Mouse (Mus musculus) intestine, postnatal 0 days (tissue): ENCODE data around the gene Dtx1. TPM values are rescaled to one million over a fixed set of nuclear protein-coding genes. Genes with fewer than 3 reads are reported as not detected.

Experiments
- ATAC-seq: fragments of 200-750 bp; cut with Nextera tagmentation; 2 replicates; pipeline ENCODE4 v1.8.0; 2017; ENCODE audit warnings: mild to moderate bottlenecking, moderate TSS enrichment, moderate library complexity
- H3K27ac ChIP-seq: fragments of 300-500 bp; sonication (generic); 2 replicates; pipeline ENCODE4 v1.5.1; 2014; ENCODE audit warnings: mild to moderate bottlenecking, low read depth, low read length, moderate library complexity
- H3K27me3 ChIP-seq: fragments of 300-500 bp; sonication (generic); replicated peaks from 2 replicates; pipeline ENCODE4 v1.6.1; 2014; ENCODE audit warnings: low read length, mixed read lengths; ENCODE audit not compliant: control insufficient read depth, insufficient read depth
- H3K36me3 ChIP-seq: fragments of 300-500 bp; sonication (generic); 2 replicates; pipeline ENCODE4 v1.6.1; 2014; ENCODE audit warnings: mild to moderate bottlenecking, moderate library complexity; ENCODE audit not compliant: control insufficient read depth, insufficient read depth
- H3K4me1 ChIP-seq: fragments of 300-500 bp; sonication (generic); replicated peaks from 2 replicates; pipeline ENCODE4 v1.6.1; 2014; ENCODE audit warnings: antibody characterized with exemption, low read length, mixed read lengths; ENCODE audit not compliant: control insufficient read depth, insufficient read depth
- H3K4me2 ChIP-seq: fragments of 300-500 bp; sonication (generic); replicated peaks from 2 replicates; pipeline ENCODE4 v1.6.1; 2014; ENCODE audit warnings: low read depth, mild to moderate bottlenecking, moderate library complexity
- H3K4me3 ChIP-seq: fragments of 300-500 bp; sonication (generic); 2 replicates; pipeline ENCODE4 v1.5.1; 2014; ENCODE audit warnings: low read depth, low read length
- H3K9ac ChIP-seq: fragments of 300-500 bp; sonication (generic); 2 replicates; pipeline ENCODE4 v1.6.1; 2014; ENCODE audit warnings: mild to moderate bottlenecking, low read depth, low read length
- H3K9me3 ChIP-seq: fragments of 300-500 bp; sonication (generic); 2 replicates; pipeline ENCODE4 v1.6.1; 2016; ENCODE audit warnings: mixed run types; ENCODE audit not compliant: control insufficient read depth
- CTCF ChIP-seq: sonication (generic); IDR thresholded peaks from 2 replicates; pipeline ENCODE4 v1.5.1; 2016; ENCODE audit warnings: low read depth, mild to moderate bottlenecking, control low read depth, antibody characterized with exemption, moderate library complexity
- WGBS: fragments of 180-500 bp; shearing (Covaris S2); extraction: QIAGEN DNeasy Blood & Tissue Kit; methylation state at CpG from one replicate; pipeline ENCODE4 v1.1.7; 2014; 5-methylcytosine and 5-hydroxymethylcytosine counted together
- polyA plus RNA-seq: library from polyadenylated mRNA; unstranded; fragments of >200 nt; fragmentation: Nextera tagmentation; extraction: Ambion mirVana; gene quantifications from 2 replicates; pipeline ENCODE4 v1.2.1, GENCODE M21; 2015

Gene Dtx1
- polyA plus RNA-seq, 1 experiment from 2014 or later: 2.3 TPM

DNA sequence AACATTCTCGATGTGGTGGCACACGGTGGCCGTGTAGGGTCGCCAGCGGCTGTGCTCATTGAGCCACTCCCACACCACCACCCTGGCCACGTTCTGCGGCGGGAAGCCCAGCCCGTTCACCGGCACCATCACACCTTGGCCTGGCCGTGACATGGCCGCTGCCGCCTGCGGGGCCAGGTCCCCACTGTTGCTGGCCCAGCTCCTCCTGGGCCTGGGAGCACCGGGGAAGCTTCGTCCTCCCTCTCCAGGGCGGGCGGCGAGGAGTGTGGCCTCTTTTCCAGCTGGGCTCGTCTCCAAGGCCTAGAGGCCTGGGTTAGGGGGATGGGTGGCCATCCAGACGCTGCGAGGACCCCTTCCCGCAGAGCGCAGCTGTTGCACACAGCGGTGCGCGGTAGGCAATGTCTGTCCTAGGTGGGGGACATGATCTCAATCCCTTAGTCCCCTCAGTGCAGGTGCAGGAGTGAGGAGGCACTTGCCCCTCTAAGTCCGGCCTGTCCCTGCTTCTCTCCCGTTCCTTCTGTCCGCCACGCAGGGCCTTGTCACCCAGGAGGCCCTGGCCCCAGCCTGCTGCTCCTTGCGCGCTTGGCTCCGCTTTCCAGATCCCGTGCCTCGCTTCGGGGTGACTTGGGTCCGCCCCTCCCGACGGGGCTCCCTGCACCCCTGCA, 1.4 kb downstream of the Dtx1 start:
- Histone ChIP-seq H3K27ac (no peak overlapping the region), H3K4me2 (peak overlapping the region; percentile 58), H3K4me1 (no peaks in the 10 kb centered on the region), H3K4me3 (peak overlapping the region; percentile 37), H3K9me3 (no peaks in the 10 kb centered on the region), H3K36me3 (no peaks in the 10 kb centered on the region), H3K9ac (peak overlapping the region; percentile 40), H3K27me3 (peaks cover 50% of the 10 kb centered on the region)
- TF ChIP-seq CTCF: no peak
- ATAC-seq: no peak
- 5% methylated on average over 40 of the region's 40 CpGs for WGBS

DNA sequence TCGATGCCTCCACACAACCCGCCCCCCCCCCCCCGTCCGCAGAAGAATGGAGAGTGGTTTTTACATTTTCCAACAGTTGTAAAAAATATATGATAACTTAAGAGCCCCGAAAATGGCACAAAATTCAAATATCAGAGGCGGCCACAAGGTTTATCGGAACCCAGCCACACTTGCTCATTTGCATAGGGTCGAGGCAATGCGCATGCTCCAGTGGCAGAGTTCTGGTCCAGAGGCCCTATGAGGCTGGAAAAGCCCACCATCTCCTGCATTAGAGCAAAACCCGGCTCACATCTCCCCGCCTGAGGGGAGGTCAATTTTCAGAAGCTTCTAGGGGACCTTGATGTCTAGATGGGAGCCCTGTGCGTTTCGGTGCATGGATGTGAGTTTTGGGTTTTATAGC, 4.8 kb downstream of the Dtx1 start:
- no peaks in the 10 kb centered on the region for H3K36me3 ChIP-seq
- no peak for ATAC-seq
- H3K4me3 ChIP-seq: no peak overlapping the region
- H3K4me1 ChIP-seq: no peaks in the 10 kb centered on the region
- no peak overlapping the region for H3K9ac ChIP-seq
- no peaks in the 10 kb centered on the region for H3K9me3 ChIP-seq
- no peak overlapping the region for H3K4me2 ChIP-seq
- 50% methylated on average over 12 of the region's 13 CpGs for WGBS
- H3K27me3 ChIP-seq: peaks cover 28% of the 10 kb centered on the region
- no peak for TF ChIP-seq CTCF
- no peak overlapping the region for H3K27ac ChIP-seq

DNA sequence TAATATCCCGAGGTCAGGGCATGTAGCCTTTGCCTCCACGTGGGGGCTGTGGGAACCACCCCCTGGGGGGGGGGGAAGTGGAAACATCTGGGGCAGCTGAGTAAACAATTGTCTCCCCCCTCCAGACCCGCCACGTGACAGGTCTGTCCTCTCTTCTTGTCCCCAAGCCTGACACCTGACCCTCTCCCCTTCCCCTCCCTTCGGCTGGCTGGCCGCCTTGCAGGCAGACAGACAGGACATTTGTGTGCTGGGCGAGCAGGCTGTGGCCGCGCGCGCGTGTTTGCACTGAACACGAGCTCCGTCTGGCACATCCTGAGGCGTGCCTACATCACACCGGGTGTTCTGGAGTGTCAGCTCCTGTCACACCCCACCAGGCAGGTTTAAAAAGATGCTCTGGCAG, 5.2 kb downstream of the Dtx1 start:
- Histone ChIP-seq H3K27ac (no peak overlapping the region), H3K4me1 (no peaks in the 10 kb centered on the region), H3K4me2 (no peak overlapping the region), H3K9me3 (no peaks in the 10 kb centered on the region), H3K27me3 (peaks cover 23% of the 10 kb centered on the region), H3K4me3 (no peak overlapping the region), H3K36me3 (no peaks in the 10 kb centered on the region), H3K9ac (no peak overlapping the region)
- 11% methylated on average over 14 of the region's 16 CpGs for WGBS
- TF ChIP-seq CTCF: no peak
- ATAC-seq: no peak

- ATAC-seq: no peak
- no peak for TF ChIP-seq CTCF
- H3K4me1 ChIP-seq: no peaks in the 10 kb centered on the region
- no peak overlapping the region for H3K4me2 ChIP-seq
- 42% methylated on average over 6 of the region's 6 CpGs for WGBS
- H3K27ac ChIP-seq: no peak overlapping the region
- no peak overlapping the region for H3K4me3 ChIP-seq
- no peaks in the 10 kb centered on the region for H3K9me3 ChIP-seq
- H3K27me3 ChIP-seq: peaks cover 3% of the 10 kb centered on the region; the same call in 1 of the 2 replicates
- no peak overlapping the region for H3K9ac ChIP-seq
- H3K36me3 ChIP-seq: no peaks in the 10 kb centered on the region
These were observed 7.3 kb downstream of the Dtx1 start for GRCm38 (mm10) chr5:120704421-120704820.

DNA sequence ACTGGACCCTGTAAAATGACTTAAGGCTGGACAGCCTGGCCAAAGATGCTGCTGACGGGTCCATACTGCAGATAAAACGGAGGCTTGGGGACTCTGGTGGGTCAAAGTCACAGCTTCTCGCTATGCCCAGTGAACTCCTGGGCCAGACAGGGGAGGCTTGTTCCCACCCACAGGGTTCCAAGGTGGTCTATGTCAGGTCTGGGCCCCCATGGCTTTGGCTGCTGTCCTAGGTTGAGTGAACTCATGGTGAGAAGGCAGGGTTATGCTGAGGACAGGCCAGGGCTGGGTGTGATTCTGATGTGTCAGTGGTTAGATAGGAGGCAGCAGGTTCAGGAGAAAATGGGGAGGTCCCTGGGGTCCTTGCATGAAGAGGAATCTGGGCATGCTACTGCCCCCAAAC, 8.1 kb downstream of the Dtx1 start:
- WGBS: 87% methylated on average over 3 of the region's 3 CpGs
- Histone ChIP-seq H3K36me3 (no peaks in the 10 kb centered on the region), H3K4me3 (no peak overlapping the region), H3K4me2 (no peak overlapping the region), H3K27me3 (0 out of 2 replicates have a peak, but pooled peaks cover 3% of the 10 kb centered on the region), H3K27ac (no peak overlapping the region), H3K9me3 (no peaks in the 10 kb centered on the region), H3K9ac (no peak overlapping the region), H3K4me1 (no peaks in the 10 kb centered on the region)
- TF ChIP-seq CTCF: no peak
- no peak for ATAC-seq

GRCm38 (mm10) chr5:120702969-120703368, 8.8 kb downstream of the Dtx1 start:
- Histone ChIP-seq H3K9me3 (no peaks in the 10 kb centered on the region), H3K36me3 (no peaks in the 10 kb centered on the region), H3K27me3 (no peaks in the 10 kb centered on the region), H3K27ac (no peak overlapping the region), H3K9ac (no peak overlapping the region), H3K4me1 (no peaks in the 10 kb centered on the region), H3K4me2 (no peak overlapping the region), H3K4me3 (no peak overlapping the region)
- WGBS: 79% methylated on average over 2 of the region's 2 CpGs
- no peak for TF ChIP-seq CTCF
- no peak for ATAC-seq
